Mouse (Mus musculus) midbrain, postnatal 0 days (tissue): ENCODE measurements around the gene Stpg3. TPM values are rescaled to one million over a fixed set of nuclear protein-coding genes. Genes with fewer than 3 reads are reported as not detected.
A peak's percentile ranks its signal among the peaks of the same experiment; 100 is the strongest.

Experiments used
- ATAC-seq: fragments of 200-750 bp; cut with Nextera tagmentation; 2 replicates; pipeline ENCODE4 v1.8.0; 2017; ENCODE audit warnings: moderate number of reproducible peaks, mild to moderate bottlenecking, moderate TSS enrichment, moderate library complexity; ENCODE audit not compliant: low FRiP score
- DNase-seq: peaks from one replicate; pipeline ENCODE4 v3.0.0-alpha.2; 2015; ENCODE audit warnings: low spot score
- H3K27ac ChIP-seq: fragments of 300-500 bp; sonication (generic); 2 replicates; pipeline ENCODE4 v1.5.1; 2014; ENCODE audit warnings: low read depth, mild to moderate bottlenecking, low read length, mixed read lengths
- H3K27me3 ChIP-seq: fragments of 300-500 bp; sonication (generic); 2 replicates; pipeline ENCODE4 v1.6.1; 2014; ENCODE audit warnings: low read length, control low read depth, mixed read lengths; ENCODE audit not compliant: insufficient read depth
- H3K36me3 ChIP-seq: fragments of 300-500 bp; sonication (generic); 2 replicates; pipeline ENCODE4 v1.6.1; 2014; ENCODE audit warnings: low read length, control low read depth, mixed read lengths; ENCODE audit not compliant: insufficient read depth
- H3K4me1 ChIP-seq: fragments of 300-500 bp; sonication (generic); 2 replicates; pipeline ENCODE4 v1.6.1; 2014; ENCODE audit warnings: mild to moderate bottlenecking, control low read depth, antibody characterized with exemption, low read length, mixed read lengths; ENCODE audit not compliant: insufficient read depth
- H3K4me2 ChIP-seq: fragments of 300-500 bp; sonication (generic); 2 replicates; pipeline ENCODE4 v1.6.1; 2014; ENCODE audit warnings: low read depth, mild to moderate bottlenecking, low read length, mixed read lengths; ENCODE audit not compliant: poor library complexity, severe bottlenecking
- H3K4me3 ChIP-seq: fragments of 300-500 bp; sonication (generic); 2 replicates; pipeline ENCODE4 v1.5.1; 2014; ENCODE audit warnings: low read depth, mild to moderate bottlenecking, low read length, moderate library complexity
- H3K9ac ChIP-seq: fragments of 300-500 bp; sonication (generic); replicated peaks from 2 replicates; pipeline ENCODE4 v1.6.1; 2014; ENCODE audit warnings: mild to moderate bottlenecking, low read length, moderate library complexity, mixed read lengths; ENCODE audit not compliant: poor library complexity, severe bottlenecking
- H3K9me3 ChIP-seq: fragments of 300-500 bp; sonication (generic); 2 replicates; pipeline ENCODE4 v1.6.1; 2016; ENCODE audit warnings: low read length, control low read depth
- CTCF ChIP-seq: IDR thresholded peaks from 2 replicates; pipeline ENCODE4 v1.5.1; 2016; ENCODE audit warnings: antibody characterized with exemption, mild to moderate bottlenecking
- WGBS: fragments of 180-500 bp; shearing (Covaris S2); extraction: QIAGEN DNeasy Blood & Tissue Kit; methylation state at CpG from one replicate; pipeline ENCODE4 v1.1.7; 2014; 5-methylcytosine and 5-hydroxymethylcytosine counted together
- polyA plus RNA-seq: library from polyadenylated mRNA; unstranded; fragments of >200 nt; fragmentation: Nextera tagmentation; extraction: Ambion mirVana; gene quantifications from 2 replicates; pipeline ENCODE4 v1.2.1, GENCODE M21; 2015
- total RNA-seq: library from RNA; depleted of rRNA; stranded (reverse); fragments of >200 nt; gene quantifications from 2 replicates; pipeline ENCODE4 v1.2.3, GENCODE M21; 2014

Gene Stpg3
- total and polyA plus RNA-seq, 2 experiments from 2014 or later: 0.38 TPM; not detected in 1

- Histone ChIP-seq H3K9ac (no peak overlapping the region), H3K4me3 (no peak overlapping the region), H3K27me3 (no peaks in the 10 kb centered on the region), H3K36me3 (no peaks in the 10 kb centered on the region), H3K4me2 (peak overlapping the region; percentile 4), H3K9me3 (no peaks in the 10 kb centered on the region), H3K4me1 (no peaks in the 10 kb centered on the region; the same call in 1 of the 2 replicates), H3K27ac (peak overlapping the region; percentile 8; the same call in 1 of the 2 replicates)
- 69% methylated on average over 6 of the region's 6 CpGs for WGBS
- no peak for TF ChIP-seq CTCF
- ATAC-seq (no peak), DNase-seq (no peak)
Observed at GRCm38 (mm10) chr2:25228995-25229530, 14.6 kb upstream of the Stpg3 start.

DNA sequence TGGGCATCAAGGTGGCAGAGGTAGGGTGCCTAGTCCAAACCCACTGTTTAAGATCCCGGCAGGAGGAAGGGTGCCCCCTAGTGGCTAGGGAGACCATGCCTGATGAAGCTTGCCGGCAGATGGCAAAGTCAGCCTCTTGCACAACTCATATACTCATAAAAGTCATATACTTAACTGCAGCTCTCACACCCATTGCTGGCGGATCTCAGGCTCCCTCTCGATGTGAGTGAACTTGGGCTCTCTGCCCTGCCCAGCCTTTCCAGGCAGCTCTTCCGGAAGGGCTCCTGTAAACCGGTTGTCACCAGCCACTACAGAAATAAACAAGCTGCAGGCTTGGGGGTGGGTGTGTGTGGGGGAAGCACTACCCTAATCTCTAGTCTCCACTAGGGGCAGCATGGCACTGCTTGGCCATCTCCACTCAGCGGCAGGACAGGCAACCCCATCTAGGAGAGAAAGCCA, 14.0 kb upstream of the Stpg3 start:
- Histone ChIP-seq H3K9ac (no peak overlapping the region), H3K4me3 (no peak overlapping the region), H3K4me1 (peaks cover 3% of the 10 kb centered on the region; the same call in 1 of the 2 replicates), H3K4me2 (peak overlapping the region; percentile 4), H3K27me3 (no peaks in the 10 kb centered on the region), H3K9me3 (no peaks in the 10 kb centered on the region), H3K27ac (peak overlapping the region; percentile 77), H3K36me3 (no peaks in the 10 kb centered on the region)
- DNase-seq (peak; percentile 91), ATAC-seq (peak; percentile 39)
- peak; percentile 79 for TF ChIP-seq CTCF
- WGBS: 2% methylated on average over 7 of the region's 7 CpGs

GRCm38 (mm10) chr2:25227406-25227805, 13.0 kb upstream of the Stpg3 start:
- Histone ChIP-seq H3K9ac (no peak overlapping the region), H3K27ac (no peak overlapping the region), H3K9me3 (no peaks in the 10 kb centered on the region), H3K4me2 (no peak overlapping the region), H3K4me1 (peaks cover 6% of the 10 kb centered on the region; the same call in 1 of the 2 replicates), H3K27me3 (no peaks in the 10 kb centered on the region), H3K4me3 (no peak overlapping the region), H3K36me3 (no peaks in the 10 kb centered on the region)
- no peak for TF ChIP-seq CTCF
- no peak for DNase-seq
- 94% methylated on average over 4 of the region's 4 CpGs for WGBS
- no peak for ATAC-seq

DNA sequence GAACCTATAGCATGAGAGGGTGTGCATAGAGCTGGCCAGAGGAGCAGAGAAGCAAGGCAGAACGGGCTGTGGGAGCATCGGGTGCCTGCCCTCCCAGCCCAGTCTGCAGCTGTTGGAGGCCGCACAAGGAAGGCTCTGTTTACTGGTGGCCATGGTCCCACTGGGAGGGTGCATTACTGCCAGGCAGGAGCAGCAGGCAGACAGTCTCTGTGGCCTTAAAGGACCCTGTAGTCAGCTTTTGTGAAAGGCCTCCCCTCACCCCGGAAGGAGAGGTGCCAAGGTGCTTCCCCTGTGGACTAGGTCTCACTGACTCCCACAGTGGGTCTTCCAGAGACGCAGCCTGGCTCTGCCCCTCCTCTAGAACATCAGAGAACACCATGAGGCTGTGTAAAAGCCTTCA, 12.4 kb upstream of the Stpg3 start:
- 79% methylated on average over 5 of the region's 5 CpGs for WGBS
- Histone ChIP-seq H3K4me3 (no peak overlapping the region), H3K27ac (no peak overlapping the region), H3K36me3 (peaks cover 1% of the 10 kb centered on the region; the same call in 1 of the 2 replicates), H3K4me2 (no peak overlapping the region), H3K9me3 (no peaks in the 10 kb centered on the region), H3K27me3 (no peaks in the 10 kb centered on the region), H3K4me1 (peaks cover 6% of the 10 kb centered on the region; the same call in 1 of the 2 replicates), H3K9ac (no peak overlapping the region)
- no peak for DNase-seq
- TF ChIP-seq CTCF: no peak
- ATAC-seq: no peak

DNA sequence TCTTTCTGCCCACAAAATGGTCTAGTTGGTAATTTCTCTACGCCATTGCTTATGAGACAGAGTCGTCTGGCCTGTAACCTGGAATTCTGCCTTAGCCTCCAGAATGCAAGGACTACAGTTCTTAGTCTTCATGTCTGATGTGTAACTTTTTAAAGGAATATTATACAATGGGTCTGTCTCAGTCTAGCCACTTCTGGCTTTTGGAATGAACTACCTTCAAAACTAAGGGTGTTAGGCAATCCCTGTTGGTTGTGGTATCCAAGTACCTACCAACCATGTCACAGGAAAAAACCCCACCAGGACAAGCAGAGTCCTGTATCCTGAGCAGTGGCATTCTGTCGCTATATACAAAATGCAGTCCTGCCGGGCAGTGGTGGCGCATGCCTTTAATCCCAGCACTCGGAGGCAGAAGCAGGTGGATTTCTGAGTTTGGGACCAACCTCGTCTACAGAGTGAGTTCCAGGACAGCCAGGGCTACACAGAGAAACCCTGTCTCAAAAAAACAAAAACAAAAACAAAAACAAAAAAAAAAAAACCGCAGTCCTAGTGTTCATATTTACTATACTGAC, 11.5 kb upstream of the Stpg3 start:
- WGBS: 62% methylated on average over 8 of the region's 8 CpGs
- TF ChIP-seq CTCF: no peak
- H3K9ac ChIP-seq: no peak overlapping the region

More for the DNA sequence above, 11.5 kb upstream of the Stpg3 start:
- Histone ChIP-seq H3K27ac (peak overlapping the region; percentile 87; the same call in 1 of the 2 replicates), H3K27me3 (no peaks in the 10 kb centered on the region), H3K4me1 (peaks cover 6% of the 10 kb centered on the region; the same call in 1 of the 2 replicates), H3K4me3 (peak overlapping the region; percentile 85; the same call in 1 of the 2 replicates), H3K36me3 (peaks cover 6% of the 10 kb centered on the region; the same call in 1 of the 2 replicates), H3K4me2 (no peak overlapping the region), H3K9me3 (no peaks in the 10 kb centered on the region)
- no peak for DNase-seq
- no peak for ATAC-seq
